Comparison of ENCODE assay signal across 24 mouse cellular contexts in the genomic region with DNA sequence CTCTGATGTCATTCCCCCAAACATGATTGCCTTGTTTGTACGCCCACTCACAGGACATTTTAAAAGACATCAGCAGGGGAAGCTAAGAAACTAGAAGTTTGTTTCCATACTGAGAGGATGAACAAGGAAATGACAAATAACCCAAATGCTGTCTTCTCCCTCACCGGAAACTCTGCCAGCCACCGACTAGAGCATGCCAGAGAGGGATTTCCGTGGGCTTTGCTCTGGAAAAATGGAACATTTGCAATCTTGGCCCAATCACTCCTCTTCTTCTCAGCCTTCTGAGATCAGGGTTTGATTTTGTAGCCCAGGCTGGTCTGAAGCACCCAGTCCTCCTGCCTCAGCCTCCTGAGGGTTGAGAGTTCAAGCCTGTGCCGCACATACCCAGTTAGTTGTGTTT.
A peak's percentile ranks its signal among the peaks of the same experiment; 100 is the strongest.
DNase-seq lines count a peak whose midpoint lies in the region; ATAC-seq and TF ChIP-seq lines count a peak whose summit lies in the region.
"Had no signal": no experiment of that assay in that cellular context is flagged by ENCODE, and none has a peak within 500 bp of the region (broad histone marks: within the 10 kb centered on the region; RNA-seq: fewer than 3 reads in every experiment).

No protein-coding gene starts in this region.

- DNase-seq in frontal cortex, postnatal 14 days (ENCODE audit: low spot score in 2 of 2) = no peak
- peak in 1 of 2 experiments; percentile 51 for DNase-seq in layer of hippocampus, adult 2 months (ENCODE audit: low spot score in 2 of 2)
- no peak for DNase-seq in layer of hippocampus, postnatal 25 days (ENCODE audit: extremely low spot score in 1 of 2, low spot score in 1 of 2)
- DNase-seq in brain, adult 2 months (ENCODE audit: low read depth, low spot score) = peak; percentile 43
- DNase-seq in urinary bladder, adult 2 months (ENCODE audit: low spot score) = no peak
- DNase-seq: adrenal gland, adult 2 months; adrenal gland, postnatal 14 days; B cell, adult 2 months; cerebellum, adult 11-12 months; cerebellum, adult 8-10 months; cerebellum, postnatal 10 days; cerebellum, postnatal 36 days; embryo, embryonic 11 days; forebrain, postnatal 0 days; gastrocnemius, postnatal 10 days; gastrocnemius, postnatal 36 days had no signal

- H3K4me3 ChIP-seq in layer of hippocampus, adult 2 months = no peak overlapping the region
- H3K4me3 ChIP-seq: embryonic facial prominence, embryonic 10.5 days; embryonic facial prominence, embryonic 13.5 days; erythroblast, embryonic 14.5 days; forebrain, embryonic 13.5 days; hindbrain, embryonic 12.5 days; hindbrain, embryonic 15.5 days had no signal

- peak; percentile 84 for ATAC-seq in frontal cortex, adult (ENCODE audit: low TSS enrichment)
- ATAC-seq: forebrain, embryonic 13.5 days; forebrain, postnatal 0 days; intestine, postnatal 0 days had no signal

- H3K27ac ChIP-seq in layer of hippocampus, adult 2 months = peak overlapping the region; percentile 36; the same call in 1 of the 2 replicates
- H3K27ac ChIP-seq: embryonic facial prominence, embryonic 10.5 days; embryonic facial prominence, embryonic 13.5 days; hindbrain, embryonic 12.5 days; hindbrain, embryonic 15.5 days had no signal

- no peak for TF ChIP-seq CTCF in layer of hippocampus, adult 2 months (conservative IDR thresholded peaks at IDR 0.05)
